ENCODE assay signal across 33 mouse cellular contexts in genomic region chr2:80884231-80884630, GRCm38 (mm10).
"Had no signal": no experiment of that assay in that cellular context is flagged by ENCODE, and none has a peak within 500 bp of the region (broad histone marks: within the 10 kb centered on the region; RNA-seq: fewer than 3 reads in every experiment).

No protein-coding gene starts in this region.

- H3K4me3 ChIP-seq: heart, embryonic 13.5 days; heart, embryonic 15.5 days; hindbrain, embryonic 10.5 days; hindbrain, embryonic 12.5 days; hindbrain, embryonic 13.5 days; hindbrain, embryonic 15.5 days; intestine, embryonic 15.5 days; kidney, embryonic 15.5 days; layer of hippocampus, adult 2 months; left cerebral cortex, adult 2 months had no signal

- H3K4me1 ChIP-seq: heart, embryonic 13.5 days; heart, embryonic 15.5 days; hindbrain, embryonic 10.5 days; hindbrain, embryonic 12.5 days; hindbrain, embryonic 13.5 days; hindbrain, embryonic 15.5 days; intestine, embryonic 15.5 days; kidney, embryonic 15.5 days had no signal

- H3K4me2 ChIP-seq: heart, embryonic 13.5 days; heart, embryonic 15.5 days; hindbrain, embryonic 12.5 days; hindbrain, embryonic 13.5 days; hindbrain, embryonic 14.5 days; hindbrain, embryonic 15.5 days; intestine, embryonic 15.5 days; kidney, embryonic 15.5 days had no signal

- H3K36me3 ChIP-seq: heart, embryonic 13.5 days; heart, embryonic 15.5 days; hindbrain, embryonic 10.5 days; hindbrain, embryonic 12.5 days; hindbrain, embryonic 13.5 days; hindbrain, embryonic 15.5 days; intestine, embryonic 15.5 days; kidney, embryonic 15.5 days had no signal

- ATAC-seq: hindbrain, embryonic 16.5 days; hindbrain, postnatal 0 days; inflammation-experienced regulatory T-cells, adult 6 months; intestine, embryonic 15.5 days; intestine, embryonic 16.5 days; intestine, postnatal 0 days had no signal

- H3K9me3 ChIP-seq: heart, embryonic 15.5 days; hindbrain, embryonic 10.5 days; hindbrain, embryonic 12.5 days; hindbrain, embryonic 13.5 days; hindbrain, embryonic 15.5 days; intestine, embryonic 15.5 days; kidney, embryonic 15.5 days had no signal

- H3K27ac ChIP-seq: heart, embryonic 13.5 days; heart, embryonic 15.5 days; hindbrain, embryonic 10.5 days; hindbrain, embryonic 12.5 days; hindbrain, embryonic 13.5 days; hindbrain, embryonic 14.5 days; hindbrain, embryonic 15.5 days; hindbrain, postnatal 0 days; intestine, embryonic 15.5 days; kidney, embryonic 15.5 days; kidney, postnatal 0 days; layer of hippocampus, adult 2 months; left cerebral cortex, adult 2 months had no signal

- DNase-seq: heart, postnatal 10 days; heart, postnatal 14 days; heart, postnatal 36 days; heart, postnatal 4 days; kidney, adult 11 months; kidney, adult 18-20 months; kidney, adult 2 months; kidney, adult 8-10 months; kidney, adult 9 months; kidney, postnatal 10 days; kidney, postnatal 14 days; kidney, postnatal 25 days; kidney, postnatal 36 days; kidney, postnatal 4 days; layer of hippocampus, adult 9-11 months; layer of hippocampus, postnatal 36 days had no signal

- H3K9ac ChIP-seq: heart, embryonic 13.5 days; heart, embryonic 15.5 days; hindbrain, embryonic 12.5 days; hindbrain, embryonic 13.5 days; hindbrain, embryonic 14.5 days; hindbrain, embryonic 15.5 days; intestine, embryonic 15.5 days; kidney, embryonic 15.5 days had no signal

- H3K27me3 ChIP-seq: heart, embryonic 13.5 days; heart, embryonic 15.5 days; hindbrain, embryonic 12.5 days; hindbrain, embryonic 13.5 days; hindbrain, embryonic 15.5 days; intestine, embryonic 15.5 days; kidney, embryonic 15.5 days had no signal
